Mouse (Mus musculus): Measurements from ENCODE around the gene Cxcl10. TPM values are rescaled to one million over a fixed set of nuclear protein-coding genes. Genes with fewer than 3 reads are reported as not detected.
A peak's percentile ranks its signal among the peaks of the same experiment; 100 is the strongest.

Gene Cxcl10
- total RNA-seq, 2 experiments from 2014 or later: 7.3 to 36.5 TPM

DNA sequence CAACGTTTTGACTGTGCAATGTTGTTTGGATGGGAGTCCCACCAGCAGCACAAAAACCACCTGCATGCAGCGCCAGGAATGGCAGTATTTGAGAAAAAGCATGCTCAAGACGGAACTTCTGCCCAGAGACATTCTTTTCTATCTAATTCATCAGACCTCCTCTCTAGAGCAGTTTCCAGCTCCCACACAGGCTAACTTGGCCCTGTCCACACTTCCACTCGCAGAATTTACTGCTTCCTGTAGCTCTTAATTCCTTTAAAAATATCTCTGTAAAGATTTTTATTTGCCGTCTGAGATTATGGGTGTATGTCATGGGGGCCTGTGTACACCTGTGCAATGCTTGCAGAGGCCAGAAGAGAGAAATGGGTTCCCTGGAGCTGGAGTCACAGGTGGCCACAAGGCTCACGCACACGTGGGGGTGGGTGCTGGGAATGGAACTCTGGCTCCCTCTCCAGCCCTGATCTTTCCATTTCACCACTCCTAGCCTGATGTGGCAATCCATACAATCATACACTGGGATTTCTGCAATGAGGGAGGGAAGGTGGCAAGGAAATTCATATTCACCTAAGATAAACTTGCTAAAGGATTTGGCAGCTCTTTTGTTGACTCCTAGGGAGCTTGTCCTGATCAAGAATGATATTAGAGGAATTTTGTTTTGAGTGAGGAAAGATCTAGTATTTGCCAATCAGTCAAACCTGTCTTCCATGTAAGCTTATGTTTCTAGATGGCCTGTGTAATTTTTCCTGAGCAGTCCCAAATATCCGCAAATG, 26.9 kb downstream of the Cxcl10 start:
- no peak for ATAC-seq (ENCODE audit: poor library complexity, severe bottlenecking)

DNA sequence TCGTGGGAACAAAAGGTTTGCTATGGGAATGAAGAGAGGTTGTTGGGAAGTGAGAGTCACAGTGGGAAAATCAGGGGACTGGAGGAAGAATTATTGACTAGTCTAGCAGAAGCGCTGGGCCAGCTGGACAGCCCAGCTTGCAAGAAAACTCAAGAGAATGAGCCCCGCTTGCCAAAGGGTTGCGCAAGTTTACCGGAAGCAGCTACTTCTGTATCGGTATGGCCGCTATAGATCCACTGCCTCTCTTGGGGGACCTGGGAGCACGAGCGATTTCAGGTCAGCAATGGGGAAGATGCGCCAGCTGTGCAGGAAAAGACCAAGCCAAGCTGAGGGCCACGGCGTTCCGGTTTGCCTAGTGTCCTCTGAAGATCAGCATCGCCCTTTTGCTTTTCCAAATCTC, 30.1 kb downstream of the Cxcl10 start:
- ATAC-seq (ENCODE audit: poor library complexity, severe bottlenecking): peak; percentile 73

- ATAC-seq (ENCODE audit: poor library complexity, severe bottlenecking): peak; percentile 90
These were observed 30.6 kb downstream of the Cxcl10 start for GRCm38 (mm10) chr5:92318119-92318518.

DNA sequence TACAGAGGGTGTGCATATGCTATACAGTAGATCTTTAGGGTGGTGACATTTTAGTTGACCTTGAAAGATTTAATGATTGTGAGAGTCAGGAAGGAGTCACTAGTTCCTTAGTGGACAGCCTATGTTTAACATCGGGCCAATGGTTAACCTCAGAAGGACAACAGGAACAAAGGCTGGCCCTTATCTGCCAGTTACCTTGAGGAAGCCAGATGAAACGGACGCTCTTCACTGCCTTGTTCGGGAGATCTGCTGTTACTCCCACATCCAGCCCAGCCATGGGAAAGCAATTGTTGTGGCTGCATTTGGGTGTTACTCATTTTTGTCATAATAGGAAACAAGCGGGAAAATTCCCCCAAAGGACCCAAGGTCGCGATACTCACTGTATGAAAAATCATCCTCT, 34.9 kb downstream of the Cxcl10 start:
- ATAC-seq (ENCODE audit: poor library complexity, severe bottlenecking): no peak

DNA sequence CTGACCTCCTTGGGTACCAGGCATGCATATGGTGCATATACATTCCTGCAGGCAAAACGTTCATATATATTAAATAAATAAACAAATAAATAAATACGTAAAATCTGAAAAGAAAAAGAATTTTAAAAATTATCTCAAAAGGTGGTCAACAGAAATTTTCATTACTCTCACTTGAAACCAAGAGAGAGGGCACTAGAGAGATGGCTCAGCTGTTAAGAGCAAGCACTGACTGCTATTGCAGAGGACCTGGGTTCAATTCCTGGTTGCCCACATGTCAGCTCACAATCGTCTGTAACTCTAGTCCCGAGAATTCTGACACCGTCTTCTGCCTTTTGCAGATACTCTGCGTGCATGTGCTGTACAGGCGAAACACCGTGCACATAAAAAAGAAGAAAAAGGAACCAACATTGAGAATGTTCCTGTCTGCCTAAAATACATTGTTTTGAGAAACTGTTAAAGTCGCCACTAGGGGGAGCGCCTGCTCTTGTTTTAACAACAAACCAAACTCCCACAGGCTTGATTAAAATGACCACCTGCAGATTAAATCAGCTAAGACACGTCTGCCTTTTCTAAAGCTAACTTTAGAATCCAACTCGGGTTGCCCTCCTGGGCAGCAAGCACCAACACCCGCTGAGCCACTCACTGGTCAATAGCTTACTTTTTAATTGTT, 36.5 kb downstream of the Cxcl10 start:
- peak; percentile 69 for ATAC-seq (ENCODE audit: poor library complexity, severe bottlenecking)

DNA sequence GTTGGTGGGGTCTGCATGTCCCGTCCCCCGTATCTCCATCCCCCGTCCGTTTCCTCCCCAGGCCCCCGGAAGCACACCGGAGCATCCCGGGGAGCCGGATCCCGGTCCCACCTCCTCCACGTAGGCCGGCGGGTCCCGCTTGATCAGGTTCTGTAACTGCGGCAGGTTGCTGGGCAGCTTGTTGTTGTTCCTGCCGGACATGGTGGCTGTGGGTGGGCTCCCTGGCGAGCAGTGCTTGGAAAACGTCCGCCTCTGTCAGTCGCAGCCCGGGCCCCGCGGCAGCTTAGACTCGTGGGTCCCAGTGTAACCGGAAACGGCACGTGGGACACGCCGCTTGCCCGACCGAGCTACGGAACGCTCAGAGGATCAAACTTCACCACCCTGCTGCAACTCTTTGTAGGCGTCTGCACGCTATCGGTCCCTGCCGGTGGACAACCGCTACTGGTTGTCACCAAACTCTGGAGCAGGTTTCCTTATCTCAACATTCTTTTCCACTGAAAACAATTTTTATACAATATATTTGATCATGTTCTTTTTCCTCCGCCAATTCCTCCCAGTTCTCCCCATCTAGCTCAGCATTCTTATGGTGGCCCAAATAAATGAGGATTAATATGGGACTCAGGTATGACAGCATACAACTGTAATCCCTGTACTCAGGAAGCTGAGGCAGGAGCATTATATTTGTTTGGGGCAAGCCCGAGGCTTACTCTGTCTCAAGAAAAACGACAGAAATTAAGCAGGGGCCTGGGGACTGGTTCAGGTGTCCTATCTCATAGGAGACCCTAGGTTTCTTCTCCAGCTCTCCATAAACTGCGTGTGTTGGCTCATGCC, 38.8 kb downstream of the Cxcl10 start, which contains the start of gene Sdad1:
Sdad1 (minus strand) TSS at position 799 of the 831 bp plus-strand sequence.
- peak; percentile 97 for ATAC-seq (ENCODE audit: poor library complexity, severe bottlenecking)

- no peak for ATAC-seq (ENCODE audit: poor library complexity, severe bottlenecking)
These were observed 44.4 kb downstream of the Cxcl10 start for GRCm38 (mm10) chr5:92304291-92304690.

DNA sequence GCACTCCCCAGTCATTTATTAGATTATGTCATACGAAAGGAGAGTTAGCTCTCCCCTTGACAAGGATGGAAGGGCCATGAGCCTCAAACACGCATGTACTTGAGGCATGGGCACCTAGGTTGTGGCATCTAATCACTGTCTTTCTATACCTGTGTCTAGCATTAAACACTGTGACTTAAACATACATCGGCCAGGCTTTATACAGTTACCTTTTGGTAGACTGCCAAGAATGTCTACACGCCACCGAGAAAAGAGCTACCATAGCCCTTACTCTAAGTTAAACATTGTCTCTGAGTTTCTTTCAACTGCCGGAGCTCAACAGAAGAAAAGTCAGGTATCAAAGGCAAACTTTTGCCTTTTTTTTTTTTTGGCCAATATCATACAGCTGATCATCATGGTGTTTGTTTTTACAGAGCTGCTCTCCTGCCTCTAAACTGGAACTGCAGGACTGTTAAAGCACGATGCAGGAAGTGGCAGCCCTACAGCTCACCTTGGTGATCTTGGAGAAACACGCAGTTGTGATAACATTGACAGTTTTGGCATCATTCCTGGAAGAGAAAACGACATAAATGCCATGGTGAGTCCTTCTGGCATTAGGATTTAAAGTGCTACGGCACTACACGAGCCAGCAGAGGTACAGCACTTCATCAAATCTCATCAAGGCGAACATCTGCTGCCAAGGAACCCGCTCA, 46.4 kb downstream of the Cxcl10 start:
- ATAC-seq (ENCODE audit: poor library complexity, severe bottlenecking): no peak

Other genes with a start within 250 kb of the Cxcl10 start
- 55.8 and 56.5 TPM in 2 replicates for gene Uso1, start 211.0 kb downstream of the Cxcl10 start, total RNA-seq (2015)
- 20.9 and 29.7 TPM in 2 replicates for gene Uso1, start 211.0 kb downstream of the Cxcl10 start, total RNA-seq (2017)
- not detected in 2 replicates for gene U90926, start 133.5 kb downstream of the Cxcl10 start, total RNA-seq (2015)
- not detected in 2 replicates for gene U90926, start 133.5 kb downstream of the Cxcl10 start, total RNA-seq (2017)
- gene Ppef2, start 92.6 kb downstream of the Cxcl10 start, total RNA-seq (2015): 4.7 and 5.5 TPM in 2 replicates
- 2.7 TPM in 2 replicates for gene Ppef2, start 92.6 kb downstream of the Cxcl10 start, total RNA-seq (2017)
- 310 and 351 TPM in 2 replicates for gene Naaa, start 70.7 kb downstream of the Cxcl10 start, total RNA-seq (2015)
- gene Naaa, start 70.7 kb downstream of the Cxcl10 start, total RNA-seq (2017): 171 and 196 TPM in 2 replicates
- gene Sdad1, start 38.4 kb downstream of the Cxcl10 start, total RNA-seq (2015): 21.6 and 32.1 TPM in 2 replicates
- 38.3 and 50.1 TPM in 2 replicates for gene Sdad1, start 38.4 kb downstream of the Cxcl10 start, total RNA-seq (2017)
- gene Cxcl9, start 20.8 kb downstream of the Cxcl10 start, total RNA-seq (2015): 0.14 and 0.45 TPM in 2 replicates
- 0.61 and 10.7 TPM in 2 replicates for gene Cxcl9, start 20.8 kb downstream of the Cxcl10 start, total RNA-seq (2017)
- gene Art3, start 17.1 kb downstream of the Cxcl10 start, total RNA-seq (2015): not detected in 2 replicates
- not detected in 2 replicates for gene Art3, start 17.1 kb downstream of the Cxcl10 start, total RNA-seq (2017)
- 49.7 and 63.3 TPM in 2 replicates for gene Nup54, start 86.3 kb upstream of the Cxcl10 start, total RNA-seq (2015)
- 56.8 and 73.3 TPM in 2 replicates for gene Nup54, start 86.3 kb upstream of the Cxcl10 start, total RNA-seq (2017)
- 52.0 and 52.9 TPM in 2 replicates for gene Scarb2, start 157.9 kb upstream of the Cxcl10 start, total RNA-seq (2015)
- gene Scarb2, start 157.9 kb upstream of the Cxcl10 start, total RNA-seq (2017): 79.9 and 82.0 TPM in 2 replicates
- gene Fam47e, start 206.2 kb upstream of the Cxcl10 start, total RNA-seq (2015): not detected in 2 replicates
- not detected in 2 replicates for gene Fam47e, start 206.2 kb upstream of the Cxcl10 start, total RNA-seq (2017)

Data from megakaryocyte, adult 5-6 weeks (primary cell).